Mouse (Mus musculus) cortical plate, adult 2 months (tissue): ENCODE measurements around the gene Cracr2a. TPM values are rescaled to one million over a fixed set of nuclear protein-coding genes. Genes with fewer than 3 reads are reported as not detected.

ENCODE experiments used
- H3K27ac ChIP-seq: fragments of 200-500 bp; 2 replicates; pipeline ENCODE4 v1.5.1; 2012; ENCODE audit warnings: low read length, control low read depth, inconsistent platforms; ENCODE audit not compliant: insufficient read depth
- H3K4me1 ChIP-seq: fragments of 200-500 bp; 2 replicates; pipeline ENCODE4 v1.6.1; 2011; ENCODE audit warnings: low read length; ENCODE audit not compliant: control insufficient read depth, insufficient read depth
- H3K4me3 ChIP-seq: fragments of 200-500 bp; 2 replicates; pipeline ENCODE4 v1.5.1; 2011; ENCODE audit warnings: mild to moderate bottlenecking, low read length, control low read depth; ENCODE audit not compliant: insufficient read depth
- CTCF ChIP-seq: fragments of 200-500 bp; IDR thresholded peaks from 2 replicates; pipeline ENCODE4 v1.5.1; 2011; ENCODE audit warnings: mild to moderate bottlenecking, control low read depth, low read length; ENCODE audit not compliant: insufficient read depth; ENCODE audit errors: extremely low read depth
- POLR2A ChIP-seq: fragments of 200-500 bp; IDR thresholded peaks from 2 replicates; pipeline ENCODE4 v1.6.1; 2011; ENCODE audit warnings: mild to moderate bottlenecking, low read length, control low read depth; ENCODE audit not compliant: insufficient read depth; ENCODE audit errors: extremely low read depth
- polyA plus RNA-seq: library from polyadenylated mRNA; depleted of rRNA; stranded (reverse); fragments of >200 nt; gene quantifications from 2 replicates; pipeline ENCODE4 v1.2.3, GENCODE M21; 2012

The Cracr2a gene
- polyA plus RNA-seq, 1 experiment = 1.2 TPM

DNA sequence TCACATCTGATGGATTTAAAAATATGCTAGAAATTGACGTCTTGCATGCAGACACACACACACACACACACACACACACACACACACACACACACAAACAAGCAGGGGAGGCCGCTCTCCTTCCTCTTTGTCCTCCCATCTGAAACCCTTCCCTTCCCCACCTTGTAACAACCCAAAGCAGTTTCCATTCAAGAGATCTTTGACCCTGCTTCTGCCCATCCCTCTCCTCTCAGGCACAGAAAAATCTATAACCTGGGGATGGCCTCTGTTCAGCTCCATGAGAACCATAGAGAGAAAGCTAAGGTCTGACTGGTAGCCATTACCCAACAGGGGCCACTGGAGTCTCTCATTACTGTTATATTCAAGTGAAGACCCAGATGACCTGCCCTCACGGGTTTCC is 117.9 kb downstream of the Cracr2a start:
- no peak overlapping the region for H3K4me3 ChIP-seq
- H3K27ac ChIP-seq = no peak overlapping the region
- TF ChIP-seq POLR2A (no peak), CTCF (no peak)
- H3K4me1 ChIP-seq = peaks cover 2% of the 10 kb centered on the region

DNA sequence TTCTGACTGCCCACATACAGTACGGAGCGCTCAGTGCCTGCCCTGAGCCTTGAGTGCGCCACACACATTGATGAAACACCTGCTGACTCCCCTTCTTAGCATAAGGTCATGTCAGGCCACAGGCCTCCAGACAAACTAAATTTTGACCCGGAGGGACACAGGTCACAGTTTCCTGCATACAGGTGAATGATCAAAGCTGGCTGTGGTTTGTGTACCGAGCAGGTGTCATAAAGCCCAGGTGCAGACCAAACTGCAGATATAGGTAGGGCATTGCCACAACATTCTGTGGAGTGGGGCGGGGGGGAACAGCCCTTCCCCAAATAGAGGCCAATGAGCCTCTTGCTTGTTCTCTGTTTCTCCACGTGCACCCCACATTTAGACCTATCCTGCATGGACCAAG is 119.6 kb downstream of the Cracr2a start:
- no peak overlapping the region for H3K4me3 ChIP-seq
- H3K27ac ChIP-seq = no peak overlapping the region
- no peak for TF ChIP-seq POLR2A
- TF ChIP-seq CTCF = no peak
- peaks cover 2% of the 10 kb centered on the region for H3K4me1 ChIP-seq

GRCm38 (mm10) chr6:127683561-127683960 is 122.4 kb downstream of the Cracr2a start:
- TF ChIP-seq CTCF = no peak
- TF ChIP-seq POLR2A = no peak
- no peak overlapping the region for H3K27ac ChIP-seq
- H3K4me1 ChIP-seq = peaks cover 1% of the 10 kb centered on the region
- H3K4me3 ChIP-seq = no peak overlapping the region

DNA sequence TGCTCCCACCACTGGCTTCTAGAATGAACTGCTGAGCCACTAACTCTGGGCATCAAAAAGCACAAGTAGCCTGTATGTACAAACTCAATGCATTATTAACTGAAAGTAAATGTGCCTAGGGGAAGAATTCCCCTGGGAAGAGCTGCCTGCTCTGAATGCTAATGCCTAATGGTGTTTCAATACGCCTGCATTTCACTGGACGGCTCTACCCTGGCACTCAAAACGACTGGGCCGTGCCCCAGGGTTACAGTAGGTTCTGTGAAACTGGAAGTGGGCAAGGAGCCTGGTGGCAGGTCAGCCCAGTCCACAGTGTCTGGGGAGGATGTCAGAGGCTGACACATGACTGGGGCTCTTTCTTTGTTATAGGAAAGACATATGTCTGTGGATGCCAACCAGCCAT is 123.8 kb downstream of the Cracr2a start:
- TF ChIP-seq POLR2A = no peak
- no peak for TF ChIP-seq CTCF
- Histone ChIP-seq H3K4me3 (no peak overlapping the region), H3K27ac (no peak overlapping the region), H3K4me1 (no peaks in the 10 kb centered on the region)

GRCm38 (mm10) chr6:127687181-127687860 is 126.2 kb downstream of the Cracr2a start:
- TF ChIP-seq CTCF = no peak
- TF ChIP-seq POLR2A = no peak
- no peak overlapping the region for H3K4me3 ChIP-seq
- H3K27ac ChIP-seq = no peak overlapping the region
- H3K4me1 ChIP-seq = peaks cover 2% of the 10 kb centered on the region; the same call in 1 of the 2 replicates

GRCm38 (mm10) chr6:127692298-127692697 is 131.2 kb downstream of the Cracr2a start:
- Histone ChIP-seq H3K27ac (no peak overlapping the region), H3K4me1 (peaks cover 7% of the 10 kb centered on the region), H3K4me3 (no peak overlapping the region)
- TF ChIP-seq POLR2A (no peak), CTCF (no peak)

DNA sequence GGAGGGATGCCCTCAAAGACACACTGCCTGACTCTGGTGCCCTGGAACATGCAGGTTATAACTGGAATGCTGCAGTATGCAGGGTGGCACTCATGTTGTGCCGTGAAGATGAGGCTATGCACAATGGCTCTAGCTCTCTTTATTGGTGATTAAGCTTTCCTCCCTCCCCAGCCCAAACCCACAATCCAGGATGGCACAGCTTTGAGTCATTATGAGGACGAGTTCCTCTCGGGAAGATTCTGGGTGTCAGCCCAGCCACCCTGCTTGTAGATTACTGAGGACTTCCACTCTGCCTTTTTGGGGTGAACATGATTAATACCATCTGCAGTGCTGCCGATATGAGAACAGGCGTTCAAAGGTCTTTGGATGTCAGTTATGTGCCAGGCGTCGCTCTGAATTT is 132.5 kb downstream of the Cracr2a start:
- H3K4me3 ChIP-seq = no peak overlapping the region
- TF ChIP-seq CTCF (no peak), POLR2A (no peak)
- peaks cover 7% of the 10 kb centered on the region for H3K4me1 ChIP-seq
- no peak overlapping the region for H3K27ac ChIP-seq

DNA sequence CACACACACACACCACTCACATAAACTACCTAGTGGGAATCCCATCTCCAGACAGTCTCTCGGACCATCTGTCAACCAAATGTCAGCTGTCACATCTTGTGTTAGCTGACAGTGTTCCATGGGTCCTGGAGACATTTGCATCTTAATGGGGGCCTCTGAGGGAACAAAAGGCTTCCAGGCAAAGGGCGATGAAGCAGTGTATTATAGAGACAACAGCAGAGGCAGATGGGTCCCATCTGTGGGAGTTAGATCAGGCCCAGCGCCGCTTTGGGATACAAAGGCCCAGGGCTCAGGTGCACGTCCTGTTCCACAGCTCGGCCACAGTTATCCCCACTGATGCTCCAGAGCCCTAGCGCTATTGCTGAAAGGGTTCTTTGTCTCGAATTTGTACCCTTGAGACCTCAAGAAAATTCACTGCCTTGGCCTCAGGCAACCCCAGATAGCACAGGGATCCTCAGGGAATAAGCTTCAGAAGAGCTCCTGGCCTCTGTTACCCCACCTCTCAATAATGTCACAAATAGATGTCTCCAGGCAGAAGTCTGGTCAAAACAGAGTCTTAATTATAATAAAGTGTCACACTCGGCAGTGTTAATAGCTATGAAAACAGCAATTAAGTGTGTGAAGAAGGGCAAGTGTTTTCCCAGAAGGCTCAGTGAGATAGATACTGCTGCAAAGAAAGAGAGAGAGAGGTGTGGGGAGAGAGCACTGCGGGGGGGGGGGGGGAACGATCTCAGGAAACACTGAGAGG is 140.1 kb downstream of the Cracr2a start:
- Histone ChIP-seq H3K4me1 (no peaks in the 10 kb centered on the region), H3K4me3 (no peak overlapping the region), H3K27ac (no peak overlapping the region)
- TF ChIP-seq CTCF (no peak), POLR2A (no peak)

- peaks cover 3% of the 10 kb centered on the region; the same call in 1 of the 2 replicates for H3K4me1 ChIP-seq
- H3K4me3 ChIP-seq = no peak overlapping the region
- H3K27ac ChIP-seq = no peak overlapping the region
- TF ChIP-seq CTCF = no peak
- no peak for TF ChIP-seq POLR2A
Measured at GRCm38 (mm10) chr6:127708218-127708628, 147.1 kb downstream of the Cracr2a start.

- no peak for TF ChIP-seq POLR2A
- TF ChIP-seq CTCF = no peak
Measured at GRCm38 (mm10) chr6:127714906-127715305, 153.8 kb downstream of the Cracr2a start.

More at GRCm38 (mm10) chr6:127714906-127715305, 153.8 kb downstream of the Cracr2a start:
- Histone ChIP-seq H3K4me1 (no peaks in the 10 kb centered on the region), H3K4me3 (no peak overlapping the region), H3K27ac (no peak overlapping the region)
